Mouse (Mus musculus) kidney, adult 8-10 months (tissue): ENCODE data around the gene Slc35f1.
A peak's percentile ranks its signal among the peaks of the same experiment; 100 is the strongest.

ENCODE experiments used
- DNase-seq, 2 experiments: peaks; one replicate each; pipeline ENCODE4 v3.0.0; 2022

Slc35f1 gene

GRCm38 (mm10) chr10:52934615-52935014, 244.3 kb downstream of the Slc35f1 start:
- no peak for DNase-seq

GRCm38 (mm10) chr10:52940111-52940830, 249.9 kb downstream of the Slc35f1 start:
- DNase-seq = no peak

GRCm38 (mm10) chr10:52940831-52941216, 250.5 kb downstream of the Slc35f1 start:
- DNase-seq = no peak

- DNase-seq = no peak
These were observed 262.2 kb downstream of the Slc35f1 start for GRCm38 (mm10) chr10:52952581-52952980.

GRCm38 (mm10) chr10:52956728-52957127, 266.4 kb downstream of the Slc35f1 start:
- DNase-seq = no peak

GRCm38 (mm10) chr10:52979251-52979650, 288.9 kb downstream of the Slc35f1 start:
- no peak for DNase-seq

- DNase-seq = no peak
These were observed 292.5 kb downstream of the Slc35f1 start for GRCm38 (mm10) chr10:52982836-52983235.

GRCm38 (mm10) chr10:52992246-52992645, 301.9 kb downstream of the Slc35f1 start:
- DNase-seq = no peak

GRCm38 (mm10) chr10:52996886-52997285, 306.6 kb downstream of the Slc35f1 start:
- DNase-seq = no peak

GRCm38 (mm10) chr10:53001136-53001535, 310.8 kb downstream of the Slc35f1 start:
- DNase-seq = no peak

- DNase-seq = no peak
These were observed 316.2 kb downstream of the Slc35f1 start for GRCm38 (mm10) chr10:53006229-53007190.

- DNase-seq = no peak
These were observed 323.5 kb downstream of the Slc35f1 start for GRCm38 (mm10) chr10:53013878-53014277.

GRCm38 (mm10) chr10:53028454-53028853, 338.1 kb downstream of the Slc35f1 start:
- DNase-seq = no peak

GRCm38 (mm10) chr10:53035202-53035601, 344.9 kb downstream of the Slc35f1 start:
- DNase-seq = no peak

GRCm38 (mm10) chr10:53045931-53046330, 355.6 kb downstream of the Slc35f1 start:
- no peak for DNase-seq

- peak; percentile 21 to 50 for DNase-seq
These were observed 362.2 kb downstream of the Slc35f1 start for GRCm38 (mm10) chr10:53052521-53052920.

- no peak for DNase-seq
These were observed 370.4 kb downstream of the Slc35f1 start for GRCm38 (mm10) chr10:53060745-53061144.

GRCm38 (mm10) chr10:53062741-53063140, 372.4 kb downstream of the Slc35f1 start:
- peak; percentile 62 to 72 for DNase-seq

GRCm38 (mm10) chr10:53087811-53088210, 397.5 kb downstream of the Slc35f1 start:
- DNase-seq = peak in 1 of 2 experiments; percentile 4

- DNase-seq = no peak
These were observed 401.2 kb downstream of the Slc35f1 start for GRCm38 (mm10) chr10:53091525-53091924.

GRCm38 (mm10) chr10:53096446-53096845, 406.1 kb downstream of the Slc35f1 start:
- DNase-seq = no peak

- DNase-seq = no peak
These were observed 410.5 kb downstream of the Slc35f1 start for GRCm38 (mm10) chr10:53100881-53101280.

GRCm38 (mm10) chr10:53101412-53101811, 411.1 kb downstream of the Slc35f1 start:
- no peak for DNase-seq

GRCm38 (mm10) chr10:53102423-53102822, 412.1 kb downstream of the Slc35f1 start:
- DNase-seq = no peak
